Mouse (Mus musculus): Measurements from ENCODE around the gene 1700025G04Rik.

- TF ChIP-seq CTCF (conservative IDR thresholded peaks at IDR 0.05; ENCODE audit: low read length) (peak; percentile 30; the same call in 1 of the 2 replicates), POU5F1 (IDR thresholded peaks at IDR 0.05; ENCODE audit: borderline replicate concordance, low read length) (no peak)
Observed at GRCm38 (mm10) chr1:151845926-151846782, 243.8 kb downstream of the 1700025G04Rik start.
